Mouse (Mus musculus) ES-Bruce4 (cell line): ENCODE measurements around the gene Oaf.

Experiments used
- CTCF ChIP-seq: IDR thresholded peaks from one replicate; pipeline ENCODE4 v1.8.1; 2011; ENCODE audit warnings: low read depth, low read length
- EP300 ChIP-seq: IDR thresholded peaks from 2 replicates; pipeline ENCODE4 v1.6.1; 2011; ENCODE audit warnings: low read depth, low read length; ENCODE audit not compliant: insufficient read depth

- TF ChIP-seq CTCF (no peak), EP300 (no peak)
These were observed 20.9 kb upstream of the Oaf start for GRCm38 (mm10) chr9:43260661-43261060.
